Mouse (Mus musculus) layer of hippocampus, adult 18-20 months (tissue): ENCODE data around the gene Gna12. TPM values are rescaled to one million over a fixed set of nuclear protein-coding genes. Genes with fewer than 3 reads are reported as not detected.

Source experiments
- DNase-seq, 2 experiments: peaks; one replicate each; pipeline ENCODE4 v3.0.0; 2022; ENCODE audit warnings: low spot score in 2 of 2
- total RNA-seq, 2 experiments: library from RNA; stranded (reverse); gene quantifications; 2 replicates each; pipeline ENCODE4 v1.2.3; 2021

Gene Gna12
- total RNA-seq, 2 experiments from 2014 or later = 86.2 to 95.6 TPM

GRCm38 (mm10) chr5:140720773-140721172 is 109.5 kb downstream of the Gna12 start:
- no peak for DNase-seq

- DNase-seq = no peak
These were observed 119.2 kb downstream of the Gna12 start for GRCm38 (mm10) chr5:140711040-140711439.

DNA sequence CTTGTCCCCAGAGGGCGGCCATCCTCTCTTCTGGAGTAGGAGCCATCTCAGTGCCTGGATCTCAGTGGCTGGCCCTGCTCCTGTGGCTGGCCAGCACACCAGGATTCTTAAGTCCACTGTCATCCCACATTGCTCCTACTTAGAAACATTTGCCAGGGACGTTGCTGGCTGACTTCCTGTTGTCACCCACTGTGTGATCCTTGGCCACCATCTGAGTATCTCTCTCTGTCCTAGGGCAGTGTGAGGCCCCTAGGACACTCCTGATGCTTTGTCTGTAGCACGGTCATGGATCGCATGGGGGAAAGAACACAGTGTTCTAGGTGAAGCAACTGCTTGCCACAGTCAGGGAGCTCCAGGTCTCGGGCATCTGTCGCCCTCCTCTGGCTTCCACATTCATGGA is 119.9 kb downstream of the Gna12 start:
- no peak for DNase-seq

Other genes with a start within 250 kb of the Gna12 start
- gene Lfng, start 223.1 kb downstream of the Gna12 start, total RNA-seq = 10 to 100 TPM; 19.3 to 21.2 TPM
- 100 to 1,000 TPM; 182 to 186 TPM for gene Ttyh3, start 181.4 kb downstream of the Gna12 start, total RNA-seq
- gene Iqce, start 128.1 kb downstream of the Gna12 start, total RNA-seq = 10 to 100 TPM; 47.4 to 55.1 TPM
- 10 to 100 TPM; 17.7 to 18.5 TPM for gene Brat1, start 125.4 kb downstream of the Gna12 start, total RNA-seq
- 10 to 100 TPM; 12.1 to 15.0 TPM for gene Amz1, start 106.3 kb downstream of the Gna12 start, total RNA-seq
- gene Card11, start 170.2 kb upstream of the Gna12 start, total RNA-seq = under 1 TPM; 0.13 to 0.17 TPM